Mouse (Mus musculus): Measurements from ENCODE around the gene Zgpat. TPM values are rescaled to one million over a fixed set of nuclear protein-coding genes. Genes with fewer than 3 reads are reported as not detected.

Gene Zgpat
- polyA plus RNA-seq, 1 experiment from 2014 or later: 54.0 TPM

DNA sequence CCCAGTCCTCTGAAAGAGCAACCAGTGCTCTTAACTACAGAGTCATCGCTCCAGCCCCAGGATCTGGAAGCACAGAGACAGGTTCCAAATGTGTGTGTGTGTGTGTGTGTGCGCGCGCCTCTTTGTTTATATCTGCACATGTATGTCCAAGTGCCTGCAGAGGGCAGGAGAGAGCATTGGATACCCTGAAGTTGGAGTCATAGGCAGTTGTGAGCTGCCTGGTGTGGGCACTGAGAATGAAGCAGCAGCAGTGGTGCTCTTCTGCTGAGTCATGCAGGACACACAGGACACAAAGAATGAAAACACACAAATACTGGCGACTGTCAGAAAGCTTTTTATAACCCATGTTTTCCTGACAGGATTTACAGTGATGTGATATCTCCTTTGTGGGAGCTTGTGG lies 5.3 kb downstream of the Zgpat start:
- DNase-seq (ENCODE audit: low spot score): no peak
- H3K36me3 ChIP-seq: peaks cover 47% of the 10 kb centered on the region
- no peaks in the 10 kb centered on the region for H3K9me3 ChIP-seq (replicated peaks)
- 95% methylated on average over 5 of the region's 5 CpGs for WGBS
- H3K4me3 ChIP-seq: no peak overlapping the region
- H3K27ac ChIP-seq: no peak overlapping the region
- H3K27me3 ChIP-seq (ENCODE audit: low read depth, poor library complexity, severe bottlenecking): no peaks in the 10 kb centered on the region
- H3K4me1 ChIP-seq: peaks cover 19% of the 10 kb centered on the region

DNA sequence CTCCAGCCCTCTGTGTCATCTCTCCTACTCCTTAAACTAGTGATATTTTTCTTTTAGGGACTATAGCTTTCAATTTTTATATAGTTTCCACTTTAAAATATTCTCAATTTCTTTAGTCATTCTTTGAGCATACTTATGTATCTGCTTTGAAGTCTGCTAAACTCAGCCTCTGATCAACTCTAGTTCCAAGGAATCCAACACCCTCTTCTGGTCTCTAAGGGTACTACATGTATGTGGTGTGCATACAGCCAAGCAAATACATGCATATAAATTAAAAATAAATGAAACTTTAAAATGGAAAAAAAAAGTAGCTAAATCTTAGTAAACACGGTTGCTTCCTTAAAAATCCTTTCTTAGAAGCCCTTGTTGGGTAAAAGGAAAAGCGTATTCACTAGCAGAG lies 11.1 kb downstream of the Zgpat start:
- Histone ChIP-seq H3K4me3 (no peak overlapping the region), H3K36me3 (peaks cover 49% of the 10 kb centered on the region), H3K4me1 (no peaks in the 10 kb centered on the region), H3K27ac (no peak overlapping the region), H3K9me3 (replicated peaks) (no peaks in the 10 kb centered on the region), H3K27me3 (ENCODE audit: low read depth, poor library complexity, severe bottlenecking) (no peaks in the 10 kb centered on the region)
- DNase-seq (ENCODE audit: low spot score): no peak
- 94% methylated on average over 2 of the region's 2 CpGs for WGBS

DNA sequence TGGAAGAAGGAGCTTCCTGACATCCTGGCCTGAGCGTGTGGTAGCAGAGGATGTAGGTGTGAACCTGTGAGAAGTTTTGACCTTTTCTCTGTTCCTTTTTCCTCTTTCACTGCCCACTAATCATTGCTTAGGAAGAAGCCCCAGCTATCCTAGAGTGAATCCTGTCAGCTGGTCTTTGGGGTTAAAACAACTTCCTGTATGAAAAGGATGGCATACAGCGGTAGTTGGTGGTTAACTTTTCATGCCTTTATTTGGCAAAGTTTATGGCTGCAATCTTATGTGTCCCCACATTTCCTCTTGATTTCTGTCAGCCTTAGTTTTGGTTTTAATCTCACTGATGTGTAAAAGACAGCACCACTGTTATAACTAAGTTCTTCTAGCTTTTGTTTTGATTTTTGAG lies 12.5 kb downstream of the Zgpat start:
- Histone ChIP-seq H3K36me3 (peaks cover 53% of the 10 kb centered on the region), H3K27me3 (ENCODE audit: low read depth, poor library complexity, severe bottlenecking) (no peaks in the 10 kb centered on the region)
- DNase-seq (ENCODE audit: low spot score): no peak

DNA sequence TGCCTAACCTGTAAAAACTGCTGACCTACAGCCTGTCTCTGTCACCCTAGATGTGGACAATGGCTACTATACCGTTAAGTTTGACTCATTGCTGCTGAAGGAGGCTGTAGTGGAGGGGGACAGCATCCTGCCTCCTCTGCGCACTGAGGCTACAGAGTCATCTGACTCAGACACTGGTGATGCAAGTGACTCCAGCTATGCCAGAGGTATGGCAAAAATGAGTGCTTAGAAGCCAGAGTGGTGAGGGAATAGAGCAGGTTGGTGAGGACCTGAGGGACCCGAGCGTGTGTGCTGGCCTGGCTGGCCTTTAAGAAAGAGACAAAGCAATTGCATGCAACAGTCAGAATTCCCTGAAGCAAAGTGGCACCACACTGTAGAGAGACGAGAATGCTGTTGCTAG lies 14.0 kb downstream of the Zgpat start:
- WGBS: 95% methylated on average over 5 of the region's 5 CpGs
- no peaks in the 10 kb centered on the region for H3K4me1 ChIP-seq
- H3K4me3 ChIP-seq: no peak overlapping the region
- peaks cover 66% of the 10 kb centered on the region for H3K36me3 ChIP-seq
- no peaks in the 10 kb centered on the region for H3K27me3 ChIP-seq (ENCODE audit: low read depth, poor library complexity, severe bottlenecking)
- H3K9me3 ChIP-seq (replicated peaks): no peaks in the 10 kb centered on the region
- H3K27ac ChIP-seq: no peak overlapping the region
- DNase-seq (ENCODE audit: low spot score): no peak

More for the DNA sequence above, 12.5 kb downstream of the Zgpat start:
- no peaks in the 10 kb centered on the region for H3K4me1 ChIP-seq
- no peak overlapping the region for H3K27ac ChIP-seq
- no peak overlapping the region for H3K4me3 ChIP-seq
- no peaks in the 10 kb centered on the region for H3K9me3 ChIP-seq (replicated peaks)
- WGBS: 88% methylated on average over 2 of the region's 2 CpGs

DNA sequence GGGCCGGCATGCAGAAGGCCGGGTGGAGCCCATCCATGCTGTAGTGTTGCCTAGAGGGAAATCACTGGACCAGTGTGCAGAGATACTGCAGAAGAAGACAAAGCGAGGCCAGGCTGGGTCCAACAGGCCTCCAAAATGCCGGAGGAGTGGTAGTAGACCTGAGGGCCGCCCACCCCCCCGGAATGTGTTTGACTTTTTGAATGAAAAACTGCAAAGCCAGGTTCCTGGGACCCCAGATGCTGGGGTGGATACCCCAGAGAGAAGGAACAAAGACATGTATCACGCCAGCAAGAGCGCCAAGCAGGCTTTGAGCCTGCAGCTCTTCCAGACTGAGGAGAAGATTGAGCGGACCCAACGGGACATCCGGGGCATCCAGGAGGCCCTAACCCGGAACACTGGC lies 15.1 kb downstream of the Zgpat start, which contains the start of gene Lime1:
TSS of gene Lime1 (plus strand) at position 301 of the 400 bp plus-strand sequence.
- Histone ChIP-seq H3K4me3 (no peak within 1 kb of the TSS), H3K9me3 (replicated peaks) (no peaks in the 10 kb centered on the region), H3K27me3 (ENCODE audit: low read depth, poor library complexity, severe bottlenecking) (no peaks in the 10 kb centered on the region), H3K36me3 (peaks cover 74% of the 10 kb centered on the region), H3K4me1 (no peaks in the 10 kb centered on the region), H3K27ac (no peak within 1 kb of the TSS)
- 95% methylated on average over 12 of the region's 12 CpGs for WGBS
- no peak for DNase-seq (ENCODE audit: low spot score)

DNA sequence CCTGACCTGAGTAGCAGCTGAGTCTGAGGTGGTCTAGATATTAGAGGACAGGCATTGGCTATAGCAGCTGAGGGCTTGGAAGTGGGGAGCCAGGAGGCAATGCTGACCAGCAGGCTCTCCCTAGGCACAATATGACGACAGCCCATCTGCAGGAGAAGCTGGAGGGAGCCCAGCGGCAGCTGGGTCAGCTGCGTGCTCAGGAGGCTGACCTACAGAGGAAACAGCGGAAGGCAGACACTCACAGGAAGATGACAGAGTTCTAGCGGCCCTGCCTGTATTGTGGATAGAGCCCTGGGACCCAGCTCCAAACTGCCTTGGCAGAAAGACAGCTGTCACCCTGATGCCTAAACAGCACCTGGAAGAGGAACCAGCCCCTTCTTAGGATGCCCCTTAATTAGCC lies 15.5 kb downstream of the Zgpat start:
- no peak overlapping the region for H3K27ac ChIP-seq
- H3K36me3 ChIP-seq: peaks cover 79% of the 10 kb centered on the region
- H3K9me3 ChIP-seq (replicated peaks): no peaks in the 10 kb centered on the region
- no peak for DNase-seq (ENCODE audit: low spot score)
- H3K27me3 ChIP-seq (ENCODE audit: low read depth, poor library complexity, severe bottlenecking): no peaks in the 10 kb centered on the region
- no peaks in the 10 kb centered on the region for H3K4me1 ChIP-seq
- WGBS: 89% methylated on average over 5 of the region's 5 CpGs
- H3K4me3 ChIP-seq: no peak overlapping the region

DNA sequence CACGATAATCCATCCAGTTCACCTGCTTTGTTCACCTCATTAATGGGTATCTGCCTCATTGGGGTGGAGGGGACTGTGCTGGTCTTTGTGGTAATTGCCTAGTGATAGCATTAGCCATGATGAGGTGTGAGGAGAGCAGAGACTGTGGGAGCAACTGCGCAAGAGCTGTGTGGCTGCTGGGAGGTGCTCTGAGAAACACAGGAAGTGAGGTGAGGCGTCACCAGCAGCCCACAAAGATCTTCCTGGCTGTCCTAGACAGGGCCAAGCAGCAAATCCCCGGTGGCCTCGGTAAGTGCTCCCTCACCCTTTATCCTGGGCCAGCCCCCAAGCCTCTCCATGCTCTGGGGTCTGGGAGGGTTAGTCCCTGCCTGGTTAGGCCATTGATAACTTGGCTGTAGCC lies 16.4 kb downstream of the Zgpat start:
- no peaks in the 10 kb centered on the region for H3K4me1 ChIP-seq
- no peak overlapping the region for H3K27ac ChIP-seq
- DNase-seq (ENCODE audit: low spot score): no peak
- no peaks in the 10 kb centered on the region for H3K9me3 ChIP-seq (replicated peaks)
- peaks cover 86% of the 10 kb centered on the region for H3K36me3 ChIP-seq
- 97% methylated on average over 5 of the region's 5 CpGs for WGBS
- H3K27me3 ChIP-seq (ENCODE audit: low read depth, poor library complexity, severe bottlenecking): no peaks in the 10 kb centered on the region
- H3K4me3 ChIP-seq: no peak overlapping the region

DNA sequence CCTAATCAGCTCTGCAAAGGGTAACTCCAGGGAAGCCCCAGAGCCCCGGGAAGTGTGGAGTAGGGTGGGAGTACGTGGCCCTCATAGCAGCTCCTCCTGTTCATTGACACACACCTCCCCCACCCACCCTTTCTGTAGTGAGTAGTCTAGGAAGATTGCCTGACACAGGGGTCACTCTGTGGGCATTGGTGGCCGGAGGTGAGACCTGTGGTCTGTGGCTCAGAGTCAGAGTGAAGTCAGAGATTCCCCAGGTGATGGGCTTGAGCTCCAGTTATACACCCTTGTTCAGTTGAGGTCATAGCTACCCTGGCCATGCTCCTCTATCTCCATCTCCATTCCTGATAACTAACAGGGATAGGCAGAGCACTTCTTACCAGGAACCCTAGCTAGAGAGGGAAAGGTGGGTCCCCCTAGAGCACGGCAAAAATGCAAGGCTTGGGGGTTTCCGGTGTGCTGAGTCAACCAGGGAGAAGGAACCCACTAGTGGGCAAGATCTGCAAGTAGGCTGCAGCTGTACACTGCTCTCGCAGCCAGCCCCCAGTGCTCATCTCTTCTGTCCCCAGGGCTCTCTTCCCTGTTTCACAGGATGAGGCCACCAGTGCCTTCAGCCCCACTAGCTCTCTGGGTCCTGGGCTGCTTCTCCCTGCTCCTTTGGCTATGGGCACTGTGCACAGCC lies 17.0 kb downstream of the Zgpat start:
- Histone ChIP-seq H3K4me3 (no peak overlapping the region), H3K36me3 (peaks cover 93% of the 10 kb centered on the region)
- WGBS: 93% methylated on average over 6 of the region's 6 CpGs

DNA sequence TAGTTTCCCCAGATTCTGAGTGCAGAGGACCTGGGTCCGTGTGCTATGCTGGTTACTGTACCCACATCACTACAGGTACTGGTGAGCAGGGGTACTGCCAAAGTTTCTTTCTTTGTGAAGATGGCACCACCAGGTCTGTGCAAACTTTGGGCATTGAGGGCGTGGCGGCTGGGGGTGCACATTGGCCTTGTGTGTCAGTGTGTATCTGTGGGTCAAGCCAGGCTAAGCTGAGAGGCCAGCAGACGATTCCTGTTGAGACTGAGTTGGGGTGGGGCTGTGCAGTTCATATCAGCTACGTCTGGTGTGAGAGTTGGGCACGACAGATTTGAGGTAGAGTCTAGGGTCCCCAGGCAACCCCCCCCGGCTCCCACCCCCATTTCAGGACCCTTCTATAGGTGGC lies 19.7 kb downstream of the Zgpat start:
- H3K4me3 ChIP-seq: no peak overlapping the region
- no peaks in the 10 kb centered on the region for H3K9me3 ChIP-seq (replicated peaks)
- WGBS: 88% methylated on average over 7 of the region's 7 CpGs
- no peak overlapping the region for H3K27ac ChIP-seq
- peaks cover 78% of the 10 kb centered on the region for H3K36me3 ChIP-seq
- DNase-seq (ENCODE audit: low spot score): no peak
- H3K4me1 ChIP-seq: no peaks in the 10 kb centered on the region
- H3K27me3 ChIP-seq (ENCODE audit: low read depth, poor library complexity, severe bottlenecking): no peaks in the 10 kb centered on the region

More for the DNA sequence above, 17.0 kb downstream of the Zgpat start:
- Histone ChIP-seq H3K4me1 (no peaks in the 10 kb centered on the region), H3K9me3 (replicated peaks) (no peaks in the 10 kb centered on the region), H3K27me3 (ENCODE audit: low read depth, poor library complexity, severe bottlenecking) (no peaks in the 10 kb centered on the region), H3K27ac (no peak overlapping the region)
- no peak for DNase-seq (ENCODE audit: low spot score)

DNA sequence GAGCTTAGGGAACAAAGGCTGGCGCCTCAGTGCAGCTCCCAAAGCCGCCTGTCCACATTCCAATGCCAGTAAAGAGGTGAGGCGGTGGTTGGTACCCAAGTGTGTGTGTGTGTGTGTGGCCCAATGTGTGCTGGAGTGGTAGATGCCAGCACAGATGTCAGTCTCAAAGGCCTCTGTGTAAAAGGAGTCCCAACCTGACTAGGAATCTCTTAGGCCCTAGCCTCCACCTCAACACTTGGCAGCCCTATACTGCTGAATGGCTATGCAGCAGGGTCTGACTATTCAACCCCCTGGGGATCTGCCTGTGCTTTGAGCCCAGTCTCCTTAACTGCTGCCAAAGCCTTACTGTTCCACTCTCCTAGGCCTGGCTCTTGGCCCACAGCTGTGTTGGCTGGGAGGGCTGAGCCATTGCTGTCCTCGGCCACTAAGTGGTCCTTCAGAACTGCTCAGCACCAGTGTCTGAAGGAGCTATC lies 20.2 kb downstream of the Zgpat start:
- Histone ChIP-seq H3K27ac (no peak overlapping the region), H3K4me3 (no peak overlapping the region), H3K36me3 (peaks cover 73% of the 10 kb centered on the region), H3K9me3 (replicated peaks) (no peaks in the 10 kb centered on the region), H3K4me1 (no peaks in the 10 kb centered on the region), H3K27me3 (ENCODE audit: low read depth, poor library complexity, severe bottlenecking) (no peaks in the 10 kb centered on the region)
- 83% methylated on average over 4 of the region's 4 CpGs for WGBS
- no peak for DNase-seq (ENCODE audit: low spot score)

DNA sequence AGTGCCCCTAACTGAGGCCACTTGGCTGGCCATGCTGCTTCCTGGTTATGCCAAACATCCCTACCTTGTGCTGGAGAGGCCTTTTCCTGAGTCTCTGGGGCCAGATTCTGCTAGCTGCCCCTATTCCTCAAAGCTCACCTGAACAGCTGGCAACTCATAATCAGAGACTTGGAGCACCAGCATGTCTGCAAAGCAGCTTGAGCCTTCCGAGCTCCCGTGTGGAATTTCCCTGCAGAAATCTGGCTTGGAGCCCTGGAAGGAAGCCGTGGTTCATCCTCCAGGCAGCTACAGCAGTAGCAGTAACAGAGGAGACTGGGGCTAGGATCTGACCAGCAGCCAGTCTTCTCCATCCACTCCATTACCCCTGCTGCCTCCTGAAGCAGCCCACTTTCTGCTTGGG lies 21.2 kb downstream of the Zgpat start:
- DNase-seq (ENCODE audit: low spot score): no peak
- peaks cover 73% of the 10 kb centered on the region for H3K36me3 ChIP-seq
- no peaks in the 10 kb centered on the region for H3K27me3 ChIP-seq (ENCODE audit: low read depth, poor library complexity, severe bottlenecking)
- no peak overlapping the region for H3K27ac ChIP-seq
- 91% methylated on average over 3 of the region's 3 CpGs for WGBS
- H3K9me3 ChIP-seq (replicated peaks): no peaks in the 10 kb centered on the region
- H3K4me3 ChIP-seq: no peak overlapping the region
- no peaks in the 10 kb centered on the region for H3K4me1 ChIP-seq

DNA sequence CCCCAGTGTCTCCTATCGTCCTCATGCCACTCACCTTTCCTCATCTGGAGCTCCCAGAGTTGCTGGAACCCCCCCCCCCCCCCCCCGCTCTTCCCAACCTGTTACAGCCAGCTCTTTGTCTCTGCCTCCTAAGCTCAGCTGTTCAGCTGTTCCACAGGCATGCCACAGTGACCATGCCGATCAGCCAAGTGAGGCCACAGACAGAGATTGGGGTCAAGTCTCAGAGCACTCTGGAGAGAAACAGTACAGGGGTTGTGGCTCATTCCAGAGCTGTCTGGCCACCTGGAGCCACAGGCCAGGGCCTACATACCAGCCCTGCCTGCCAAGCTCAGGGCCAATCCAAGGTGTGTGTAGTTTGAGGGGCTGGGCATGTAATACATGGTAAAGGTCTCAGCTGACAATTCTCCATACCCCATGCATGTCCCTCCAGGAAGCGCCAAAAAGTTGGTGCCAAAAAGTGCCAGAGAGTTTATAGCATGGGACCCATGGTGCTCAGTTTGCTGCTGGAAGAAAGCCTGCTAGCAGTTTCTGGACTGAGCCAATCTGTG lies 22.0 kb downstream of the Zgpat start:
- H3K4me3 ChIP-seq: no peak overlapping the region
- DNase-seq (ENCODE audit: low spot score): no peak
- no peaks in the 10 kb centered on the region for H3K9me3 ChIP-seq (replicated peaks)
- no peak overlapping the region for H3K27ac ChIP-seq
- H3K4me1 ChIP-seq: no peaks in the 10 kb centered on the region
- no peaks in the 10 kb centered on the region for H3K27me3 ChIP-seq (ENCODE audit: low read depth, poor library complexity, severe bottlenecking)
- peaks cover 73% of the 10 kb centered on the region for H3K36me3 ChIP-seq
- WGBS: 84% methylated on average over 3 of the region's 4 CpGs

DNA sequence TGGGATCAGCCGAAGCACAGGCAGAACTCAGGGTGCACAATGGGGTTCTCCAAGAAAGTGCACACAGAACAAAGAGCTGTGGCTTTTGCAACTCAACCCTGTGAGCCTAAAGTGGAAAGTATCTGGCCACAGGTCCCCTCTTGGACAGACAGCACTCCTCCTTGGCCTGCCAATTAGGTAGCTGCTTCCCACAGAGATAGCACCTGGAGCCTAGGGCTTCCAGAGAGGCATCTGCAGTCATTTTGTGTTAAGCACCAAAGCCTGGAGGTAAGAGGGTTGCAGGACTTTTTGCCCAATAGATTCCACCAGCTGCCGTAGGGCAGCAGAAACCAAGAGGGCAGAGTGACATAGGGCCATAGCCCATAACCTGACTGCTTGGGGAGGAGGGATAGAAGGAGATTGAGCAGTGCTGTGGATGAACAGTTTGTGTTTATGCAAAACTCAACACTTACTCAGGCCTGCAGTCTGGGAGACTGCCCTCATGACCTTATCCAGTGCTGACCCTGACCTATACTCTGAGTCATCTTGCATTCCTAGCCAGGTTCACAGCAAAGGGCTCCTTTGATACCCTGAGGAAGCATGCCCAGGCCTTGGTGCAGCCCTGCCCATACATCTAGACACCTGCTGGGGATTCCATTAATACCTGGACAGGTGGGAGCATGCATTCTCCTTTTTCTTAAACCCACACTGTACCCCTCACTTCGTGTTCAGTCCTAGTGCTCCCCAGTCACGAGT lies 25.6 kb downstream of the Zgpat start:
- Histone ChIP-seq H3K27ac (no peak overlapping the region), H3K4me3 (no peak overlapping the region), H3K36me3 (peaks cover 64% of the 10 kb centered on the region), H3K27me3 (ENCODE audit: low read depth, poor library complexity, severe bottlenecking) (no peaks in the 10 kb centered on the region), H3K4me1 (no peaks in the 10 kb centered on the region), H3K9me3 (replicated peaks) (no peaks in the 10 kb centered on the region)
- WGBS: 76% methylated on average over 4 of the region's 4 CpGs
- DNase-seq (ENCODE audit: low spot score): no peak
